Mouse (Mus musculus) cerebellum, postnatal 36 days (tissue): ENCODE measurements around the gene Rgs7bp.
"Not testable (repeated sequence)": the region's sequence is repeated elsewhere in the genome, so short reads cannot be mapped to it uniquely, and the experiment has no call there.

Experiments used
- DNase-seq, 2 experiments: peaks; one replicate each; pipeline ENCODE4 v3.0.0; 2021 to 2022; ENCODE audit warnings: mixed read lengths in 2 of 2

The Rgs7bp gene

DNA sequence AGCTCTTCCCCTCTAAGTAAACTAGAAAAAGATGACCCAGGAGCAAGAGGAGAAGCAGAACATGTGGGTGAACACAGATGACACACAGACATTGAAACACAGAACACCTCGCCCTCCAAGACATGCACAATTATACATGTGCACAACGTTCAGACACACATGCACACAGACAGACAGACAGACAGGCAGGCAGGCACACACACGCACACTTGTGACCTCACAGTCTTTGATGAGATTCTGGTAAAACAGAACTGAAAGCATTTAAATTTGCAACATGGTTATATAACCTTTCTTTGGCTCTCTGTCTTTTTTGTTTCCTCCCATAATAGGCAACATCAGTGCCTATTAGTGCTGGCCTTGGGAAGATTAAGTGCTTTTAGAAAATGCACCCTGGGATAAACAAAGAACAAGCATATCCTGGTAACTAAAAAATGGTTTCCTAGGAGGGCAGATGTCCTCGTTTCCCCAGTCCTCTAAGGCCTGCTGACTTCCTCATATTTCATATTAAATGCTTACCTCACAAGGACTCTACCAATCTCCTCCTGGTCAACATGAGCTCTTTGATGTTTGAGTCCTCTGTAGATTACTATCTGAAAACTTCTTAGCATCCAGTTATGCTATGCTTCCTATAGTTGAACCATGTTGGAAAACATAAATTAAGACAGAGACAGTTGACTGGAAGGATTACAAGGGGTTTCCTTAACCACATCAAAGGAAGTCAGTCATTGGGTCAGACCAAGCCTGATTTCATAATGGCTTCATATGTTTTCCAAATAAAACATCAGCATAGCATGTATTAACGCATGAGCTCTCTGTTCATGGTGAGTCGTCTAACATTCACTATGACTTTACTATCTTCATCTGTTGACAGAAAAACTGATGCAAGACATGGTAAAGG, 122.8 kb downstream of the Rgs7bp start:
- no peak for DNase-seq

DNA sequence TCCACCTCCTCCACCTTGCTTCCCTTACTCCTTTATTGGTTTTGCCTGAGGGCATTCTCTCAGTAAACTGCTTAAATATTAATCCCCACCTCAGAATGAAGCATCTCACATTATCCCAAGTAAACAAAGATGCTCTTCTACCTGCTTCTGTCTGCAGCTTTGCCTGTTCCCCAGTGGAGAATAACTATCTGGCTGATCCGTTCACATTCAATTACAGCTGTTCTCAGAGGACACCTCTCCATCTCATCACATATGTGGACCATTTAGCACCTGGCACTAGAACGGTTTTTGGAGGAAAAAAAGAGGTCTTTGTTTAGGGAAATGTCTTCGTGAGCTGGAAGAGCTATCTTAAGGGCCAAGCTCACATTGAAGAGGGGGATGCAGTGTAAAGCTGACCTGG, 123.9 kb downstream of the Rgs7bp start:
- no peak for DNase-seq

DNA sequence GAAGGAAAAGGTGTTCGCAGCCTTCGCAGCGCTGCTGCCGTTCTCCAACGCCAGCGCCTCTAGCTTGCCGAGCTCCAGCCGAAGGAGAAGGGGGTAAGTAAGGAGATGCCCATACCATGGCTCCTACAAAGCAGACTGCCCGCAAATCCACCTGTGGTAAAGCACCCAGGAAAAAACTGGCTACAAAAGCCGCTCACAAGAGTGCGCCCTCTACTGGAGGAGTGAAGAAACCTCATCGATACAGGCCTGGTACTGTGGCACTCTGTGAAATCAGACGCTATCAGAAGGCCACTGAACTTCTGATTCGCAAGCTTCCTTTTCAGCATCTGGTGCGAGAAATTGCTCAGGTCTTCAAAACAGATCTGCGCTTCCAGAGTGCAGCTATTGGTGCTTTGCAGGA, 136.1 kb downstream of the Rgs7bp start:
- DNase-seq: no peak

- DNase-seq: not testable (repeated sequence)
These were observed 138.0 kb downstream of the Rgs7bp start for GRCm38 (mm10) chr13:104916771-104917170.

GRCm38 (mm10) chr13:104916106-104916505, 138.6 kb downstream of the Rgs7bp start:
- no peak for DNase-seq

GRCm38 (mm10) chr13:104914288-104914895, 140.3 kb downstream of the Rgs7bp start:
- no peak for DNase-seq

DNA sequence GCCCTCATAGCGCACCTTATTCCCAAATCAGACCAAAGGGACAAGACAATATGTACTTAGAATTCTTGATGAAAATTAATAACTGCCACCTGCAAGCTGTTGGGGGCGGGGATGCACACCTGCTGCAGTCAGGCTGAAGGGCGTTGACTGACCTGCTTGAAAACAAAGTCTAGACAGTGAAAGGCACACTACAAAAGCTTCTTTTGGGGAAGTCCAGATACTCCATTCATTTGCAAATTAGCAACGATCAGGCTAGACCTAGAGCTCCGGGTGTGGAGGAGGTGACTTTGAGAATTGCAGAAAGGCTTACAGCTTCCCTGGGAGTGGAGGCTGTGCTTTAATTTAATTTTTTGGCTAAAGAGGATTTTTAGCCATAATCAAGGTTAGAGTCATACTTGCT, 143.1 kb downstream of the Rgs7bp start:
- DNase-seq: not testable (repeated sequence)

DNA sequence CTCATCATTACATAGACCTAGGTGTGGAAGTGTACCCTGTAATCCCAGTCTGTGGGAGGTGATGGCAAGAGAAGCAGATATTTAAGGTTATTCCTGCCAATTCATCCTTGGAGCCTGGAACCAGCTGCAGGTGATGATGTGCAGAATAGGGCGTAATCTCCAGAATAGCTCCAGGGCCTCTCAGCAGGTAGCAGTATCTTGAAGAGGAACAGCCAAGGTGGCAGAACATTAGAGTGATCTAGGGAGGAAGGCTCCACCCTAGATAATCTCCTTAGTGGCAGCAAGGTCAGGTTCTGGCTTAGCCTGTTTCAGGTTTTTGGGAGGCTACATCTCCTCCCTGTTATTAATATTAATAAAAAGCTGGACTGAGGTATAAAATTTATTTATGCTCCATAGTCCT, 143.7 kb downstream of the Rgs7bp start:
- not testable (repeated sequence) for DNase-seq

DNA sequence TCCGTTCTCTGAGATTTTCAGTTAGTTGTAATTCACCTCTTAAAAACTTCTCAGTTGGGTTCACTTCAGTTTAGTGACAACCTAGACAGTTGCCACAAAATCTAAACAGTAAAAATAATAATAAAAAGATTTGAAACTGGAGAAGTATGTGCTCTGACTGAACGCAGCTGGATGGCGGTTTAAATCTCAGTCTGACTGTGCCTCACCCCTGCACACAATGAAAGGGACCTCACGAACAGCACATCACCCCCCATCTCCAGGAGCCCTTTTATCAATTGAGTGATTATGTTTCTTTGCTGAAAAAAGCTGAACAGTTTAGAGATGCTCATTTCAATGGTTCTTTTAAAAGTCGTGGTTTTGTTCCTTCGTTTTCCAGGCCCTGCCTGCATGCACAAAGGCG, 146.0 kb downstream of the Rgs7bp start:
- no peak for DNase-seq
